Mouse (Mus musculus) layer of hippocampus, adult 18-20 months (tissue): ENCODE data around the gene Ddost. TPM values are rescaled to one million over a fixed set of nuclear protein-coding genes. Genes with fewer than 3 reads are reported as not detected.
A peak's percentile ranks its signal among the peaks of the same experiment; 100 is the strongest.

ENCODE experiments used
- DNase-seq, 2 experiments: peaks; one replicate each; pipeline ENCODE4 v3.0.0; 2022; ENCODE audit warnings: low spot score in 2 of 2
- long read RNA-seq: library from polyadenylated mRNA; stranded (forward); transcript quantifications from one replicate; pipeline ENCODE4 v2.0.0, GENCODE M21; 2021
- total RNA-seq, 2 experiments: library from RNA; stranded (reverse); gene quantifications; 2 replicates each; pipeline ENCODE4 v1.2.3; 2021

The Ddost gene
- total RNA-seq: 10 to 100 TPM; 93.0 to 96.1 TPM
- long read RNA-seq, transcript Ddost-201 (11 exons, 2,120 nt): major isoform, 228 of 248 reads
- long read RNA-seq, partial matches to known transcripts: 5 of 248 reads
- long read RNA-seq, other reads (novel, unspliced or antisense): 15 of 248 reads

DNA sequence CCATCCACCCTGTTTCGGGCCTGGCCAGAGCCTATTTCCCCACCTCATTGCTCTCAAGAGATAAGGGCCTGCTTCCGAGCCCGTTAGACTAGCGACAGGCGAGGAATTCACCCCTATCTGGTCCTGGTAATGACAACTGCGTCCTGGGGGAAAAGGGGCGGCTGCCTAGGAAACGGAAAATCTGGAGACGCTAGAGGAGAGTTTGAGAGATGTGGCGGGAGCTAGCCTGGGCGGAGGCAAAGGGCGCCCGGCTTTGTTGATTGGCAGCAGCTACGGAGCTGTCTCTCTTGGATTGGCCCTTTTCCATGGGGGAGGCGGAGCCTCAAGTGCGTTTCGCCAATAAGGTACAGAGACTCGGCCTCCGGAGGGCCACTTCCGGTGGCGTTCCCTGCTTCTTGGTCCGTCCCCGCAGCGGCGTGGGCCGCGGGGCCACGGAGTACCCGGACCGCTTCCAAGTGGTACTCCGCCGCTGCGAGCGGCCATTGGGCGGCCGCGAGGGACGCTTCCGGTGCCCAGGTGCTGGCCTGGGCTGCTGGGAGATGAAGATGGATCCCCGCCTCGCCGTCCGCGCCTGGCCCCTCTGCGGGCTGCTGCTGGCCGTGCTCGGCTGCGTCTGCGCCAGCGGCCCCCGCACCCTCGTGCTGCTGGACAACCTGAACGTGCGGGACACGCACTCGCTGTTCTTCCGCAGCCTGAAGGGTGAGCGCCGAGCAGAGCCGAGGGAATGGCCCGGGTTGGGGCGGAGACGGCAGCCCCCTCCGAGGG lies at the start of gene Ddost:
Gene Ddost (plus strand): TSS at position 391 of the 765 bp plus-strand sequence.
- DNase-seq: peak; percentile 98 to 99

DNA sequence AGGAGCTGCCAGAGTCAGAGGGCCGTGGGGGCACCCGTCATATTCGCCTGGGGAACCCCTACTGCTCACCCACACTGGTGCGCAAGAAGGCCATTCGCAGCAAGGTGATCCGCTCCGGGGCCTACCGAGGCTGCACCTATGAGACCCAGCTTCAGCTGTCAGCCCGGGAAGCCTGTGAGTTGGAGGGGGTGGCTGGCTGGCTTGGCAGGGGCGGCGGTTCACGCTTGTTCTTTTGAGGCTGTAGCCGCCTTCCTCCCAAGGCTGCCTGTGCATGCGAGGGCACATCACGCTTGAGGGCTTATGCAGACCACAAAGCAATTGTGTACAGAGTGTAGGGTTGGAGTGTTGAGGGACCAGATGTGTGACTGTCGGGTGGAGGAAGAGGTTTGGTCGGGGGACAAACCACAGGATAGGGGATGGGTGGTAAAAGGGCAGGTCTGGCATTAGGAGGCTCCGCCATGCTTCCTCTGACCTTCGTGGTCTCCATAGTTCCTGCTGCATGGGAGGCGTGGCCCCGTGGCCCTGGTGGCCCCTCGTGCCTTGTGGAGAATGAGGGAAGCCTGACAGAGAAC lies 47.3 kb upstream of the Ddost start:
- no peak for DNase-seq

DNA sequence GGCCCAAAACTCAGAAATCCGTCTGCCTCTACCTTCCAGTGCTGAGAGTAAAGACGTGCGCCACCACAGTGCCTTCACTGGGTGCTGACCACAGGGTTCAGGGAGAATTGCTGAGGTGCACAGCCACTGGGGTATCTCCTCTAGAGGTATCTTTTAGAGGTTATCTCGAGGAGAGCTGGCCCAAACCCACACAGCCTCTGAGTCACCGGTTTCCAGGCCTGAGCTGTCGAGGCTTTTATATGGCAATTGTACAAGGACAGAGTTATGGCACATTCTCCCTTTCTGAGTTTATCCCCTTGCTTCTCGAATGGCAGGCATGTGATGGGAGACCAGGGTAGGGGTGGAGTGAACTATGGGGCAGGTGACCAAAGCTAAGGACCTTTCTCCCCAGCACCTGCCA lies 45.9 kb upstream of the Ddost start:
- DNase-seq: no peak

DNA sequence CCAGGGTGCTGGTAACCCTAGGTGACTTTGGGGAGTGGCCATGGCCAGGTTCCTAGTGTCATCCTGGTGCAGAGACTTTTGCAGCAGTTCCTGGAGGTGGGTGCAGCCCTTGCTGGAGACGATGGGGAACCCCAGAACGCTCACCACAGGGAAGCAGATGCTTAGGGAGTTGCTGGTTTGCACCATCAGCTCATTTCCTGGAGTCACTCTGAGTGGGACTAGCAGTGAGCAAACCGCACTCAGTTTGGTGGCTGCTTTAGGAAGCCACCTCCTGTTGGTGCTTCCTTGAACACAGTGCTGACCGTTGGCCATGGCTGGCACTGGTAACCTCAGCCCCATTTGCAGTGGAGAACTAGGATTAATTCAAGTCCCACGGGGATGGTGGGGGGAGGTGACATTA lies 45.0 kb upstream of the Ddost start:
- no peak for DNase-seq

DNA sequence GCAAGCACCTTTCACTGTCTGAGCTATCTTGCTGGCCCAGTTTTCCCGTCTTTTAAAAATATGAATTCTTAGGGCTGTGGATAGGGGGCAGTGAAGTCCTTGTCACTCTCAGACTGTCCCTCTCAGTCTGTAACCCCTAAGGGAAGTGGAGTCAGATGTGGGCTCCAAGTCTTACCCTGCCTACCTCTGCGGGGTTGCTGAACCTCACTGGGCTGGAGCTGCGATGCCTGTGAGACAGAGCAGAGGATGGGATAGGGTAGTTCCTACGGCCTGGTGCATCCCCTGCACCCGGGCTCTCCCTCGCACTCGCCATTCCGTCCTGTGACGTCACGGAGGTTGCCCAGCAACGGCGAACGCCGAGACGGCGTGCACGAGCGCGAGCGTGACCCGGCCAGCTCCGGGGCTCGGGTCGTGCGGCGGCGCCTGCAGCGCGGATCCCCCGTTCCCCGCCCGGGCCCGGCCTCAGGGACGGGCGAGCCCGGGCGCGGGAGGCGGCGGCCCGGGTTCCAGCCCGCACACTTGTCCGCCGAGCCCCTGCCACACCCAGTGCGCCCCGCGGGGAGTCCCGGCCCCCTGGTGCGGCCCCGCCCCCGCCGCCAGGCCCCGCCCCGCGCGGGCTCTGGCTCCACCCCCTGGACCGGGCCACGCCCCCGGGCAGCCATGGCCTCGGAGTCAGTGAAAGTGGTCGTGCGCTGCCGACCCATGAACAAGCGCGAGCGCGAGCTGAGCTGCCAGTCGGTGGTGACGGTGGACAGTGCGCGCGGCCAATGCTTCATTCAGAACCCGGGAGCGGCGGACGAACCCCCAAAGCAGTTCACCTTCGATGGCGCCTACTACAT lies 42.5 kb upstream of the Ddost start:
- DNase-seq: peak; percentile 86 to 90

DNA sequence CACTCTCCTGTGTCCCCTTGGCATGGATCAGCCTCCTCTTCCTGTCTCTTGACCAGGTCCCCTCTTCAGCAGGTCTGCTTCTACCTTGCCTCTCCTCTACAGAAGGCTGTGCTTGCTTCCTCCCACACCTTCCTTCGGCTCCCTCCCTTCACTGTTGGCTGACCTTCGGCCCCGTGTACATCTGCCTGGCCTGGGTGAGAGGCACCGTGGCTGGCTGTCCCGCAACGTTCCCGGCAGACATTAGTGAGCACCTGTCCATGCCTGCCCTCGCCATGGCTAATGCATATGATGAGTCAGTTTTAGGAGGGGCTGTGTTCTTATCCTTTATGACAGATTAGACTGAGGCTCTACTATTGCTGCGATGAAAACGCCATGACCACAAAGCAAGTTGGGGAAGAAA lies 36.7 kb upstream of the Ddost start:
- DNase-seq: no peak

DNA sequence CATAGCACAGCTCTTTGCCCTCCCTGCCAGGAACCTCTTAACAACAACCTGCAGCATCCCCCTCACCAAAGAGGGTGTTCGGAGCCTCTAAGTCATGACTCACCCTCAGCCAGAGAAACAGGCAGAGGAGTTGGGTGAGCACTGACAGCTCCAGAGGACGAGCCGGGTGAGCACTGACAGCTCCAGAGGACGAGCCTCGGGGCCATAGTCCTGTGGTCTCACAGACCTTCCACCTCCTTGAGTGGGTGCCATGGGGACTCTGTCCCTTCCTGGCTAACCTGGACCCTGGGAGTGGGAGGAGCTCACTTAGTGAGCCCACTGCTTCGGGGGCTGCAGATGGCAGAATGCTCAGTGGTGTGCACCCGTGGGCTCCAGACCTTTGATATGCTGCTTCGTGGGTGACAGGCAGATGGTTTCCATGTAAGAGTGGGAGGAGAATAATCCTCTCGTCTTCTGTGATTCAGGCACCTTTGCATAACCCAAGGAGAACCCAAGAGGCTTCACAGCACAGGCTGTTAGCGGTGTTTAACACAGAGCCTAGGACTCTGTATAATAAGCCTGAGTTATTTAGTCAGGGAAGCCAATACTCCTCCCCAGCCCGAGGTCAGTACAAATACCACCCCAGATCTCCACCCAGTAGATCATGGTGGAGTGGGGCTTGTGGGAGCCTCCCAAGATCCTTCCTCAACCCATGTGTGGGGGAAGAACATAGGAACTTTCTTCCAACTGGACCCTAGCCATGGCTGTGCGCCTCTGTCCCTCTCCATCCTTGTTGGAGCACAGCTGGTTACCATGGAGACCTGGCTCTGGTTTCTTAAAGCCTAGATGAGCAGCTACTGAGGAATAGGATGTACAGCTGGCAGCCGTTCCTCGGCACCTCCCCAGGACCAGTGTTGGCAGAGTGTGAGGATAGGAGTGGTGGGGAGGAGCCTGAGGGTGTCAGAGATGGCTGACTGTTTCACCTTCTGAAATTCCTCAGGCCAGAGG lies 32.2 kb upstream of the Ddost start:
- DNase-seq: peak; percentile 62 to 79

DNA sequence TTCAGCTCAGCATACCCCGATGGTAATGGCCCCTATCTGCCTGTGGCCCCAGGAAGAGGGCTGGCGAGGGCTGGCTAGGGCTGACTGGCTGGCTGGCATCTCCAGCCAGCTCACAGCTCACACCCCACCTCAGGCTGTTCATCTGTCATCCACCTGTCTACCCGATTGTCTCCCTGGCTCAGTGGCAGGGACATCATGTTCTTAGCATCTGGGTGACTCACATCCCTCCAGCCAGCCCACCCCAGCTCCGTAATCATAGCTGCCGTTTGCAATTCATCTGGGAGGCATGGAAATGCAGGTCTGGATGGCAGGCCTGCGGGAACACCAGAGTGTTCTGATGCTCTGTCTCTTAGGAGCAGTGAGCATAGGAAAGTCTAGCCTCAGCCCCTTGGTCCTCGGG lies 26.2 kb upstream of the Ddost start:
- peak in 1 of 2 experiments; percentile 41 for DNase-seq

DNA sequence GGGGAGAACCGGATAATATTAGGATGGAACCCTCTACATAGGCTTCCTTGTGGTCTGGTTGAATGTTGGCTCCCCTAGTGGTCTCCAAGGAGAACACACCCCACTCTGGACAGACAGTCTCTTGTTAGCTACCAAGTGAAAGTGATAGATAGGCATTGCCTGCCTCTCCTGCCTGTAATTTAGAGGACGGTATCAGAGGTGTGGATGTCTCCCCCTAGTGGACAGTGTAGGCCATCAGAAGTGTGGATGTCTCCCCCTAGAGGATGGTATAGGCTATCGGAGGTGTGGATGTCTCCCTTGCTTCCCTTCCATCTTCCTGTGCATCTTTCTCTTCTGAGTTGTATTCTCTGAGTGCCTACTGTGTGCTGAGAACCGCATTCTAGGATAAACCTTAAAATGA lies 21.7 kb upstream of the Ddost start:
- DNase-seq: peak; percentile 49 to 84

DNA sequence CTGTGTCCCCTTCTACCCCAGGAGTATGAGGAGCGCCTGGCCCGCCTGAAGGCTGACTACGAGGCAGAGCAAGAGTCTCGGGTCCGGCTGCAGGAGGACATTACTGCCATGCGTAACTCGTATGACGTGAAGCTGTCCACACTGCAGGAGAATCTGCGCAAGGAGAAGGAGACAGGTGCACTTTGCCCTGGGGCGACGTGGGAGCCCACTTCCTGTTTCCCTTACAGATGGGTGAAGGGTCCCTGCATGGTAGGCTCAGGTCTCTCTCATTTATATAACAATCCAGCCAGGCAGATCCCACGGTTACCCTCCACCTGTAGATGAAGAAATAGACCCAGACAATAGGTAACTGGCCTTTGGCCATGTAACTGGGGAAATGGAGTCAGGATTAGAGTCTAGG lies 18.1 kb upstream of the Ddost start:
- no peak for DNase-seq

DNA sequence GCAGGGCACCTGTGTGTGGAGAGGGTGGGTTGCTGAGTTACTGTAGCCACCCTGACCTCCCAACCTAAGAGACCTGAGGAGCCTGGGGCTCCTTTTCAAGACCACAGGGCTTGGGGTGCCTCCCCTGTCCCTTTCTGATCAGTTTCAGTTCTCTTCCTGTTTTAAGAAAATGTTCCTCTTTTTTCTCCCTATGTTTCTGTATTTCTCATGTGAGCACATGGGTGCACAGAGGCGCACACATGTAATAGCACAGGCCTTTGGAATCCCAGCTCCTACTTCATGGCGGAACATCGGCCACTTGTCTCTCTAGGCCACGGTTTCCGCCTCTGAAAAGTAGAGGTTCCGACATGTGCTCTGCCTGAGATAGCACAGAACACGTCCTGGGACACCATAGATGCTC lies 15.8 kb upstream of the Ddost start:
- DNase-seq: no peak

DNA sequence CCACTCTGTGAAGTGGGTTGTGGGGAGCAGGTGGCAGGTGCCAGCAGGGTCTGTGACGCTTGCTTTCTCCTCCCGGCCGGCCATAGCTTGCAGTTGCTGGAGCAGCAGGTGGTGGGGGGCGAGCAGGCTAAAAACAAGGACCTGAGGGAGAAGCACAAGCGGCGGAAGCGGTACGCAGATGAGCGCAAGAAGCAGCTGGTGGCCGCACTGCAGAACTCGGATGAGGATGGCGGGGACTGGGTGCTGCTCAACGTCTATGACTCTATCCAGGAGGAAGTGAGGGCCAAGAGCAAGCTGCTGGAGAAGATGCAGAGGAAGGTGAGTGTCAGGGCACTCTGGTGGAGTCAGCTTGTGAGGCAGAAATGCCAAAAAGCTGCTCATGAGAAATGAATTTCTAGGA lies 12.5 kb upstream of the Ddost start:
- DNase-seq: no peak

DNA sequence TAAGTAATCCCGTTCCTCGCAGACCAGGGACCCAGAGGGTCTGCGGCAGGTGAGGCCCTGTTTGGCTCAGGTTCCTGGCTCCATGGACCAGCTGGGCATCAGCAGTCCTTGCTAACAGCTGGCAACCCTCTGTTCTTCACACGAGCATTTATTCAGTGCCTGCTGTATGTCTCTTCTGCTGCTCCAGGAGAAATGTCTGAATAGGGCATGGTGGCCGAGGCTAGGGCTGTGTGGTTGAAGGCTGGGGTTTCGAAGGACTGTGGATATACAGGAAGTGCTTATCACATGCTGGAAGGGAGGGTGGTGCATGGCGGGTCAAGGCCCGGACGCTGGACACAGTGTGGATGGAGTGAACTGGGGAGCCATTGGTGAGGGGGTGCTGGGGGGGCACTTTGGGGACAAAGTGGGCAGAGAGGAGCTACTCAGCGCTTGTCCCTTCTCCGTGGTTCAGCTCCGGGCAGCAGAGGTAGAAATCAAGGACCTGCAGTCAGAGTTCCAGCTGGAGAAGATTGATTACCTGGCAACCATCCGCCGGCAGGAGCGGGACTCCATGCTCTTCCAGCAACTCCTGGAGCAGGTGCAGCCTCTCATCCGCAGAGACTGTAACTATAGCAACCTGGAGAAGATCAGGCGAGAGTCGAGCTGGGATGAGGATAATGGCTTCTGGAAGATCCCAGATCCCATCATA lies 11.1 kb upstream of the Ddost start:
- no peak for DNase-seq

DNA sequence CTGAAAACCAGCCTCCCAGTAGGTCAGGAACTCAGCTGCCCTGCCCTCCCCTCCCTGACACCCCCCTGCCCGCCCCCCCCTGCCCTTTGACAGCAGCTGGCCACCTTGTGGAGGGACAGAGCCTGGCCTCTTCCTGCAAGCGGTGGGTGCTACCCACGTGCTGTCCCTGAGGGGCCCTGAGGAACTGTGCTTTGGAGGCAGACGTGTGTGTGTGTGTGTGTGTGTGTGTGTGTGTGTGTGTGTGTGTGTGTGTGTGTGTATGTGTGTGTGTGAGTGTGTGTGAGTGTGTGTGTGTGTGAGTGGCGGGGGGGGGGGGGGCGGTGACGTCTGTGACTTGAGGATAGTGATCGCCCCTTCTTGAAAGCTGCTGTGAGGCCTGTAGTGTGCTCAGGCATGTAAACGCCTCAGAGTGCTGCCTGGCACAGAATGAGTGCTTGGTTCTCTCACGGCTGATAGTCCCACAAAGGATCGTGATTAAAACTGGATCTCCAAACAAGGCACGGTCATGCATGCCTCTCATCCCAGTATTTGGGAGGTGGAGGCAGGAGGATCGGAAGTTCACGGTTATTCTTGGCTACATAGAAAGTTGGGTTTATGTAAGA lies 10.5 kb upstream of the Ddost start:
- DNase-seq: no peak

DNA sequence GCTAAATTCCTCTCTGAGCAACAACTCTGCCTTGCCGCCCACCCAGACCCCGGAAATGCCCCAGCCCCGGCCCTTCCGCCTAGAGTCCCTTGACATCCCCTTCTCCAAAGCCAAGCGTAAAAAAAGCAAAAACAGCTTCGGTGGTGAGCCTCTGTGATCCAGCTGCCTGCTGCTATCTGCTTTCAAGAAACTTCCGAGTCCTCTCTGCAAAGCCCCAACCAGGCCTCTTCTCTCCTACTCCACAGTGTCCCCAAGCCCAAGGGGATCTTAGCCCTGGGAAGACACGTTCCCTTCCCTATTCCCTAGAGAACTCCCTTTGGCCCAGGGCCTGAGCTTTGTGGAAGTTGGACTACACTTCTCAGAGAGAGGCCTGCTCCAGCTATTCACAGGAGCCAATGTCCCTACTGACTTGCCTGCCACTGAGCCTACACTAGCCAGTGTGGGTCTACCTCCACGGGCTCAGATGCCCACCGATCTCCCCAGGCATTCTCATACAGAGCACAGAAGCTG lies 3.2 kb upstream of the Ddost start:
- no peak for DNase-seq

DNA sequence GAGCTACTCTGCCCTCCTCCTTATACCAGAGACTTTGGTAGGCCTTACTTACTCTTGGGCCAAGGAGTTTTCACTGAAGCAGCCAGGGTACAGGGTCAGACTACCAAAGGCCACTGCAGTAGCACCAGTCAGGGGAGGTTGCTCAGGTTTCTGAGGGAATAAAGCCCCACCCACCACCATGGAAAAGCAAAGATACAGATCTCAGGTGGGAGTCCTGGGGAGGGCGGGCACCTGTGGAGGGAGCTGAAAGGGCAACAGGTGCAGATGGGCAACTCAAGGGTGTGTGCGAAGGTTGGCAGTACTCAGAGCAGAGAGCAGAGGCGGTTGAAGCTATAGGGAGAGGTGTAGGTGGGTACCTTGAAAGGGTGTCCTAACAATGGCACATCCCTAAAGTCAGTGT lies 1.5 kb upstream of the Ddost start:
- DNase-seq: no peak

DNA sequence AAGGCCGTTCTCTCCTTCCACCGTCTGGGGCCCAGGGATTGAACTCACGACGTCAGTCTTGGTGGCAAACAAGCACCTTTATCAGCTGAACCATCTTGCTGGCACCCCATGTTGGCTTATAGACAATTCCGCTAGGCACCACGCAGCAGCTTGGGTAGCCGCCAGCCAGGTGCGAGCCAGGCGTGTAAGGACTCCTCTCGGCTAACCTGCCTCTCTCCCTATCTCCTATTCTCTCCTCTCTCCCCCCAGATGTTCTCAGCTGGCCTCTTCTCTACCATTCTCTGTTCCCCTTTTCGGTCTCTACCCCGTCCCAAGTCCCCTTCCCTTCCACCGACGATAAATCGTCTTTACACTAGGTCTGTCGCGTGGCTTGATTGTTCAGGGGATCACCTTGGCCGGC lies 788 bp upstream of the Ddost start:
- DNase-seq: no peak

DNA sequence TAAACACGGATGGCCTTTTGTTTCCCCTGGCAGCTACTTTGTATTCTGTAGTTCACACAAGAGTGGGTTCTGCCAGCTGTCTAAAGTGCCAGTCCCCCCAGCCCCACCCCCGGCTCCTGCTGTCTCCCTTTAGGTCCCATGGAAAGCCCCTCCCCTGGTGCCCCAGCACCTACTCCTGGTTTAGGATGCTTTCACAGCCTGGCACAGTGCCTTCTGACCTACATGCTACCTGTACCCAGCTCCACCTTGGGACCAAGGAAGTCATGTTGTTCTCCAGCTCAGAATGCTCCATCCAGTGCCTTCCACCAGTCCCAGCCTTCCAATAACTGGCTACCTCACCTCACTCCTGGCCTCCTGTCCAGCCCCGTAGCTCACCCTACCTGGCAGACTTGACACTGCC lies 2.5 kb downstream of the Ddost start:
- DNase-seq: no peak

DNA sequence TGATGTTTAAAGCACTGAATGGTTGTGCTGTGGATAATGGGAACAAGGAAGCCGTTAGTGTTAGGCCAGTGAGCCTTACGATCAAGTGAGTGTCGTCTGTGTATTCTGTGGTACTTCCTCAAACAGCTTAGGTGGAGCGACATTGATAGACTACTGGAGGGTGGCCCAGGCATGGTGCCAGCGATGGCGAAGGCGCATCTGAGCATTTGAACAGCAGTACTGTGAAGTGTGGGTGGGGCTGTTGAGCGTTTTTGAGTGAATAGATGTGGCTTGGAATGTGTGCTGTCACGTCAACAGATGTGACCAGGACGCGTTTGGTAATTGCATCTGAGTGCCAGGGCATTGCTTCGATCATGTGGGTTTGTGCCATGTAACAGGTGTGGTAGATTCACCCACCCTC lies 3.2 kb downstream of the Ddost start:
- peak in 1 of 2 experiments; percentile 54 for DNase-seq
